Mouse (Mus musculus): ENCODE measurements around the gene Hagh. TPM values are rescaled to one million over a fixed set of nuclear protein-coding genes. Genes with fewer than 3 reads are reported as not detected.

The Hagh gene
- total RNA-seq (2017), result 17.9 and 28.0 TPM in 2 replicates

DNA sequence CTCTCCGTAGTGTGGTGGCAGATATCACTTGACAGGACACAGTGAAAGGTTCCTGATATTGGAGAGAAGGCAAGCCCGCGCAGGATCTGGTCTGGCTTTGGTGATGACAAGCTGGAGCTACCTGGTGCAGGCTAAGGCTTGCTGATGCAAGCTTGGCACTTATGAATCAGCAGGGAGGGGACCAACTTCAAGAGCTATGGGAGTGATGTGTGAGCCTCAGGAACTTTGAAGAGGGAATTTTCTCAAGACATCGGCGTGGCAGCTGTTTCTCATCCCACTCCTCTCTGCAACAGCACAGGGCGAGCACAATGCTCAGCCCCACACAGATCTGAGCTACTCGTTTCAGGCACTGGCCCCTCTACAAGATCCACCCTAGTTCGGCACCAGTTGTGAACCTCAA is at the start of gene Hagh:
Gene Hagh (plus strand): TSS at position 302 of the 400 bp plus-strand sequence.
- no peak for ATAC-seq (ENCODE audit: extremely low read depth, insufficient number of reproducible peaks, low FRiP score, poor library complexity, severe bottlenecking)

GRCm38 (mm10) chr17:24792190-24792589 is 47.8 kb upstream of the Hagh start:
- ATAC-seq (ENCODE audit: extremely low read depth, insufficient number of reproducible peaks, low FRiP score, poor library complexity, severe bottlenecking), result no peak

DNA sequence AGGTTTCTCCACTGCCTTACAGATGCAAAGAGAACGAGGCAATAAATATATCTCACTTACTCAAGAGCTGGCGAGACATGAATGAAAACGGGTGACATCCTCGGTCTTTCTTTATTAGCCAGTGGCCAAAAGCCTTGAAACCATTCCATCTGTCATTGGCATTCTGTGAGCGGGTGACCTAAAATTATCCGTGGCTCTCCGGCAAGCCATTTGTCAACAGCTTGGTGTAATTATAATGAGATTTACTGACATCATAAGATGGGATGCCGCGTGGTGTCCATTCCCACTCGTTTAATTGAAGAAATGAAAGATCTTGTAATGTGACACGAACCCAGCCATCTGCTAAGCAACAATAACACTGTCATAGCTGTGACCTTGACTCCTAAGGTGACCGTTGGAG is 45.2 kb upstream of the Hagh start:
- ATAC-seq (ENCODE audit: extremely low read depth, insufficient number of reproducible peaks, low FRiP score, poor library complexity, severe bottlenecking), result no peak

DNA sequence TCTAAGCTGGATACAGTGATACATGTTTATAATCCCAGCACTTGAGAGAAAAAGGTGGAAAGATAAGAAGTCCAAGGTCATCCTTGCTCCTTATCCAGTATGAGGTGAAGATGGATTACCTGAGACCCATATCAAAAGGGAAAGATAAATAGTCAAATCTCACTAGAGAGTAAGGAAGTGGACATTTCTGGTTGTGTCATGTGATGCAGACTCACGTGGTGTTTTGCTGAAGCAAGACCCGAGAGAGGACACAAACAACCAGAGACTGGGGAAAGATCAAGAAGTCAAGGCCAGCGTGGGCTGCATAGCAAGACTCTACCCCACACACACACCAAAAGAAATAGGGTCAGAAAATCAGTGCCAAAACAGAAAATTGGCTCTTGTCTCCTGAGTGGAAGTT is 43.0 kb upstream of the Hagh start:
- no peak for ATAC-seq (ENCODE audit: extremely low read depth, insufficient number of reproducible peaks, low FRiP score, poor library complexity, severe bottlenecking)

- ATAC-seq (ENCODE audit: extremely low read depth, insufficient number of reproducible peaks, low FRiP score, poor library complexity, severe bottlenecking), result no peak
These were observed 41.7 kb upstream of the Hagh start for GRCm38 (mm10) chr17:24798229-24798628.

GRCm38 (mm10) chr17:24799476-24799875 is 40.5 kb upstream of the Hagh start:
- ATAC-seq (ENCODE audit: extremely low read depth, insufficient number of reproducible peaks, low FRiP score, poor library complexity, severe bottlenecking), result no peak

GRCm38 (mm10) chr17:24800524-24800923 is 39.4 kb upstream of the Hagh start:
- ATAC-seq (ENCODE audit: extremely low read depth, insufficient number of reproducible peaks, low FRiP score, poor library complexity, severe bottlenecking), result no peak

DNA sequence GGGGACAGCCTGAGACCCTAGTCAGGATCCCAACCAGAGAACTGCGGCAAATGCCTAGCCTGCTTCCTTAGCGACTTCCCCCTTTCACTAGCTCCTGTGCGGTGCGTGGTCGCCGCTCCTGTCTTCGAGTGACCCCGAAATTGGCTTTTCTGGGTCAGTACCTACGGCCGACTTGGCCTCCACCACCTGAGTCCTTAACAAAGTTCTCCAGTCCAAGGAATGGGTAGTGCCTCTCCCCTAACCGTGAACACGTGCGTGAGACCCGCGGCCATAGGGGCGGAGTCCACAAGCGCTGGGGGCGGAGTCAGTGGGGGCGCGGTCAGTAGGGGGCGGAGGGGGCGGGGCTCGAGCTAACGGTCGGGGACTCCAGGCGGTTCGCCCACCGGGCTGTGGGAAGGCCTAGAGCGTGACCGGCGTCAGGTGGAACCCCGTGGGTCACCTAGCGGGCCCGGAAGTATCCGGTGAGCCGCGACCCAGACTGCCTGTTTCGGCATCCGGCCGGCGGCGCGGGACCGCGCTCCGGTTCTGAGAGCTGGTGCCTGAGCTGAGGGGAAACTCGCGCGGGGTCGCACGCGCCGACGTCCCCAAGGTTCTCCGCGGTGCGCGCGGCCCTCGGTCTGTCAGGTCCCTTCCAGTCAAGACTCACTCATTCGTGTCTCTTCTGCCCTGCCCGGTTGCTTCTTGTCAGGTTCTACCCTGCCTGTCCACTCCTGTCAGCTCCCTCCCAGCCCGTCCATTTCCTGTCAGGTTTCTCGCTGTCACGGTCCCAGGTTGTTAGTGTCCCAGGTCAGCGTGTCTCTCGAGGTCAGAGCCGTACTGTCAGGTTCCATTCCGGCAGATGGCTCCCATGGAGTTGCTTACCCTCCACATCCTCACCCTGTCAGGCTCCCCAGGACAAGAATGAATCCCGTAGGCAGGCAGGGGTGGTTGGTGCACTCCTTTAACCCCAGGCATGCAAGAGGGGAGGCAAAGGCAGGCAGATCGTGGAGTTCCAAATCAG is 35.7 kb upstream of the Hagh start, which contains the start of gene Meiob:
Gene Meiob (plus strand): TSS at position 338 of the 1,000 bp plus-strand sequence.
- ATAC-seq (ENCODE audit: extremely low read depth, insufficient number of reproducible peaks, low FRiP score, poor library complexity, severe bottlenecking), result peak; percentile 72

- no peak for ATAC-seq (ENCODE audit: extremely low read depth, insufficient number of reproducible peaks, low FRiP score, poor library complexity, severe bottlenecking)
These were observed 28.7 kb upstream of the Hagh start for GRCm38 (mm10) chr17:24811211-24811610.

GRCm38 (mm10) chr17:24812215-24812614 is 27.7 kb upstream of the Hagh start:
- ATAC-seq (ENCODE audit: extremely low read depth, insufficient number of reproducible peaks, low FRiP score, poor library complexity, severe bottlenecking), result no peak

GRCm38 (mm10) chr17:24815256-24815655 is 24.7 kb upstream of the Hagh start:
- ATAC-seq (ENCODE audit: extremely low read depth, insufficient number of reproducible peaks, low FRiP score, poor library complexity, severe bottlenecking), result no peak

GRCm38 (mm10) chr17:24817503-24817902 is 22.4 kb upstream of the Hagh start:
- ATAC-seq (ENCODE audit: extremely low read depth, insufficient number of reproducible peaks, low FRiP score, poor library complexity, severe bottlenecking), result no peak

- no peak for ATAC-seq (ENCODE audit: extremely low read depth, insufficient number of reproducible peaks, low FRiP score, poor library complexity, severe bottlenecking)
These were observed 21.8 kb upstream of the Hagh start for GRCm38 (mm10) chr17:24818172-24818571.

DNA sequence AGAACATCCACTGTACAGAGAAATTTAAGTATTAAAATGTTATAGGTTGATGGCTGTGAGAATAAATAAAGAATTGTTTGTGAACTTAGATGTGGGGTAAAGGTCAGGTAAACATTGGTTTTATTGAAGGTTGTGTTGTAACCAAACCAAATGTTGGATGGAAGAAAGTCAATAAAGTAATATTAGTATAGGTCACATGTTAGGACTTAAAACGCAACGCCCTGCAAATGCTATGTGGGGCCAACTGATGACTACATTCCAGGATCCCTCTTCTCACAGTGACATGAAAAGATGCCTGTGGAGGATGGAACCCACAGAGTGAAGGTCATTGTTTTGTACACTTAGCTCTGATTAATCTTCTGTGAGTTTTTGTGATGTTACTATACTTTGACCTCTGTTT is 20.5 kb upstream of the Hagh start:
- ATAC-seq (ENCODE audit: extremely low read depth, insufficient number of reproducible peaks, low FRiP score, poor library complexity, severe bottlenecking), result no peak

DNA sequence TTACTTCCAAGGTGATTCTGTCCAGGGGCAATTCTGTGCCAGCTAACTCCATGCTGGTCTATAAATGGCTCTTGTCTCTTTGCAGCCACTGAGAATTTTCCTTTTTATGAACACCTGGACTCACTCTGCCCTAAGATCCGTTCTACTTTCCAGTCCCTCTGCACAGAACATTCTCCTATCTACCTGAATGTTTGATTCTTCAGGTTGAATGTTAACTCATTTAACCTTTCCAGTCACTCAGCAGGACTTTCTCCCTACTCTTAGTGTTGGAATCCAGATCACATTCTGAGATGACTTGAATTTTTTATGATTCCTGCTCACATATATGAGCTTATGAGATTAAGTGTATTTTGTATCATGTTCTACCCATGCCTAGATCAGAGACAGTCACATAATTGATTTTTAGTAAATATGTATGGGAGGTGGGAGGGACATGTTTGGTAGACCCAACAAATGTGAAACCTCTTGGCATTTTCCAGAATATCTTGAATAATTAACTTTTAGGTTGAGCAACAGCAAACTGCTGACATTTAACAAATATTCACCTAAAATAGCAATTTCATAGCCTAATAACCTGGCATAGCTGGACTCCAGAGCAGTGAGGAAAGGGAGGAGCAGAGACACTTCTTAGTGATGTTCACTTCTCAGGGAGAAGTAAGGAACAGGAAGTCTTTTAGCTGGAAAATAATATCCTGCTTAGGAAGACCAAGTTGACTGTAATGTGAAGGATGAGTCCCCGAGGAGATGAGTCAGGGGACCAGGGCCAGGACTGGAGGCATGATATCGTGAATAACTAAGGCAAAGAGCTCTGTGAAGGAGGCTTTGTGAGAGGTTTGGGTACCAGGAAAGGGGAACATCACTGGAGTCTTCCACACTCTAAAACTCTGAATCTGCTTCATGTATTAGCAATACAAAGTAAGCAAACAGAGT is 18.3 kb upstream of the Hagh start:
- no peak for ATAC-seq (ENCODE audit: extremely low read depth, insufficient number of reproducible peaks, low FRiP score, poor library complexity, severe bottlenecking)

- no peak for ATAC-seq (ENCODE audit: extremely low read depth, insufficient number of reproducible peaks, low FRiP score, poor library complexity, severe bottlenecking)
These were observed 398 bp downstream of the Hagh start for GRCm38 (mm10) chr17:24840341-24840740.

GRCm38 (mm10) chr17:24841133-24841532 is 1.2 kb downstream of the Hagh start:
- ATAC-seq (ENCODE audit: extremely low read depth, insufficient number of reproducible peaks, low FRiP score, poor library complexity, severe bottlenecking), result peak; percentile 39; the same call in 1 of the 2 replicates

DNA sequence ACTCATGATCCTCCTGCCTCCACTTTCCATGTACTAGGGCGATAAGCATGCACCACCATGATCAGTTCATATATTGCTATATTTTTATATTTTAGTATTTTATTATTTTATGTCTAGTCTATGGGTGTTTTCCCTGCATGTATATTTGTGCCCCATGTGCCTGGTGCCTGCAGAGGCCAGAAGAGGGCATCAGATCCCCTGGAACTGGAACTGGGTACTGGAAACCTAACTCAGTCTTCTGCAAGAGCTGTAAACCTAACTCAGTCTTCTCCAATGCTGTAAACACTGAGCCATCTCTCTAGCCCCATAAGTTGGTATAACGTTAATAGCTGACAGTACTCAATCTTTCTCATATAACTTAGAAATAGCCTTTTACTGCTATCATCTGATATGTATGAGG is 2.7 kb downstream of the Hagh start:
- no peak for ATAC-seq (ENCODE audit: extremely low read depth, insufficient number of reproducible peaks, low FRiP score, poor library complexity, severe bottlenecking)

GRCm38 (mm10) chr17:24844525-24844924 is 4.6 kb downstream of the Hagh start:
- ATAC-seq (ENCODE audit: extremely low read depth, insufficient number of reproducible peaks, low FRiP score, poor library complexity, severe bottlenecking), result no peak

Measured in neutrophil, adult 5-6 weeks (primary cell).